Mouse (Mus musculus) forebrain, embryonic 13.5 days (tissue): Measurements from ENCODE around the gene Dcaf5. TPM values are rescaled to one million over a fixed set of nuclear protein-coding genes. Genes with fewer than 3 reads are reported as not detected.
A peak's percentile ranks its signal among the peaks of the same experiment; 100 is the strongest.

ENCODE experiments used
- ATAC-seq: fragments of 200-750 bp; cut with Nextera tagmentation; 2 replicates; pipeline ENCODE4 v1.8.0; 2017
- H3K27ac ChIP-seq: fragments of 300-500 bp; sonication (generic); 2 replicates; pipeline ENCODE4 v1.5.1; 2015; ENCODE audit warnings: inconsistent platforms, mild to moderate bottlenecking, moderate library complexity
- H3K27me3 ChIP-seq: fragments of 300-500 bp; sonication (generic); 2 replicates; pipeline ENCODE4 v1.6.1; 2015; ENCODE audit warnings: mild to moderate bottlenecking, inconsistent platforms
- H3K36me3 ChIP-seq: fragments of 300-500 bp; sonication (generic); 2 replicates; pipeline ENCODE4 v1.6.1; 2015; ENCODE audit warnings: mild to moderate bottlenecking, inconsistent platforms; ENCODE audit not compliant: poor library complexity, severe bottlenecking
- H3K4me1 ChIP-seq: fragments of 300-500 bp; sonication (generic); 2 replicates; pipeline ENCODE4 v1.6.1; 2015; ENCODE audit warnings: inconsistent platforms
- H3K4me2 ChIP-seq: fragments of 300-500 bp; sonication (generic); 2 replicates; pipeline ENCODE4 v1.6.1; 2015; ENCODE audit warnings: inconsistent platforms, mild to moderate bottlenecking, moderate library complexity
- H3K4me3 ChIP-seq: fragments of 300-500 bp; sonication (generic); 2 replicates; pipeline ENCODE4 v1.5.1; 2015; ENCODE audit warnings: mild to moderate bottlenecking, inconsistent platforms
- H3K9ac ChIP-seq: fragments of 300-500 bp; sonication (generic); 2 replicates; pipeline ENCODE4 v1.6.1; 2015; ENCODE audit warnings: mild to moderate bottlenecking, inconsistent platforms
- H3K9me3 ChIP-seq: fragments of 300-500 bp; sonication (generic); replicated peaks from 2 replicates; pipeline ENCODE4 v1.6.1; 2016; ENCODE audit warnings: inconsistent platforms
- WGBS: fragments of 180-500 bp; shearing (Covaris S2); methylation state at CpG from one replicate; pipeline ENCODE4 v1.1.7; 2015; 5-methylcytosine and 5-hydroxymethylcytosine counted together
- polyA plus RNA-seq: library from polyadenylated mRNA; unstranded; fragments of >200 nt; fragmentation: Nextera tagmentation; extraction: Ambion mirVana; gene quantifications from 2 replicates; pipeline ENCODE4 v1.2.1, GENCODE M21; 2015

Gene Dcaf5
- polyA plus RNA-seq, 1 experiment from 2014 or later: 16.1 TPM

DNA sequence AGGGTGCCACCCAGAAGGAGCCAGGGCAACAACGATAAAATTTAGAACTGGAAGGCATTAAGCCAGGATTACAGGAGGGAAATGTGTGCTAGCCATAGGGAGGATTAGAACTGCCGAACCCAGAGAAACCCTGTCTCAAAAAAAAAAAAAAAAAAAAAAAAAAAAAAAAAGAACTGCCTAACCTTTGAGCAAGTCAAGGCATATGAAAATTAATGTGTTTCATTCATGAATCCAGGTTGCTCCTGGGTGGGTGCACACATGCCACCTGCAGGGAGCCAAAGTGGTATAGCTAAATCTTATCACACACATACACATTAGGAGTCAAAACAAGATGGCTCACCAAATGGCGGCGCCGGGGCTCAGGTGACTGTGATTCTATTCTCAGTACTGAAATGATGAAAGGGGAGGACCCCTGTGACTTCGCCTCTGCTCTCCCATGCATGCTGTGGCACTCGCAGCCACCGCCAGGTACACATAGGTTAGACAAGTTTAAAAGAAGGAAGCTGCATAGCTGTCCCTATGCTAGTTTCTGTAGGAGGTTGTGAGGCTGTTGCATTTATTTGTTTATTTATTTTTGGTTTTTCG lies 8.2 kb upstream of the Dcaf5 start:
- Histone ChIP-seq H3K4me1 (no peaks in the 10 kb centered on the region), H3K27ac (no peak overlapping the region), H3K4me2 (no peak overlapping the region), H3K9ac (no peak overlapping the region), H3K36me3 (no peaks in the 10 kb centered on the region), H3K4me3 (no peak overlapping the region), H3K9me3 (no peaks in the 10 kb centered on the region), H3K27me3 (no peaks in the 10 kb centered on the region)
- 89% methylated on average over 9 of the region's 9 CpGs for WGBS
- no peak for ATAC-seq

GRCm38 (mm10) chr12:80440957-80441356 lies 4.6 kb upstream of the Dcaf5 start:
- Histone ChIP-seq H3K36me3 (no peaks in the 10 kb centered on the region), H3K4me2 (no peak overlapping the region), H3K9ac (no peak overlapping the region), H3K27me3 (no peaks in the 10 kb centered on the region), H3K4me1 (no peaks in the 10 kb centered on the region), H3K9me3 (no peaks in the 10 kb centered on the region), H3K4me3 (no peak overlapping the region), H3K27ac (no peak overlapping the region)
- 74% methylated on average over 2 of the region's 2 CpGs for WGBS
- ATAC-seq: no peak

DNA sequence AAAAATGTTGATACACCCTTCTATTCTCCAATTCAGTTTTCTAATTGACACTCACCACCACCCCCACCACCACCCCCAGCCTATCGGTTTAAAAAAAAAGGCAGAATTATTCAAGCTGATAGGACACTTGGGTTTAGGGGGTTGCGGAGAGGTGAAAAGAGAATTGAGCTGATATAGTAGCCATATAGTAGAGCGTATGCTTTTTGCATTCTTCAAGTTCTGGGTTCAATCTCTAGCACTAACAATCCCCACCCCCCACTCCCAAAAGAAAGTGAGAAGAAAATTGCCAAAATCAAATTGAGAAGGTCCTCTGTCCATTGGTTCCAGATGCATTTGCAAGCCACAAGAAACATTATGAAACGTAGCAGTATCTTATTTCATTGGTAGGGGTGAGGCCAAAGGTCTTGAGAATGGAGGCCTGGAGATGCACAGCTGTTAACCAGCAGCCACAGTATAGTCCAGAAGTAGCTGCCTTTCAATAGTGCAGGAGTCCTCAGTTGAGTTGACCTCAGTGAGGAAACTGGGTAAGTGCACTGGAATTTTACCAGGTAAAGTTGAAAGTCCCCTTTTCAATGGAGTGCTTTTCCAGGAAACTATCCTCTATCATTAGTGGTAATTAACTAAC lies 762 bp upstream of the Dcaf5 start:
- Histone ChIP-seq H3K9ac (peak overlapping the region; percentile 94), H3K4me3 (peak overlapping the region; percentile 93), H3K36me3 (0 out of 2 replicates have a peak, but pooled peaks cover 4% of the 10 kb centered on the region), H3K4me2 (peak overlapping the region; percentile 75), H3K9me3 (no peaks in the 10 kb centered on the region), H3K27me3 (no peaks in the 10 kb centered on the region), H3K27ac (peak overlapping the region; percentile 96), H3K4me1 (peaks cover 13% of the 10 kb centered on the region)
- 34% methylated on average over 4 of the region's 4 CpGs for WGBS
- ATAC-seq: no peak

DNA sequence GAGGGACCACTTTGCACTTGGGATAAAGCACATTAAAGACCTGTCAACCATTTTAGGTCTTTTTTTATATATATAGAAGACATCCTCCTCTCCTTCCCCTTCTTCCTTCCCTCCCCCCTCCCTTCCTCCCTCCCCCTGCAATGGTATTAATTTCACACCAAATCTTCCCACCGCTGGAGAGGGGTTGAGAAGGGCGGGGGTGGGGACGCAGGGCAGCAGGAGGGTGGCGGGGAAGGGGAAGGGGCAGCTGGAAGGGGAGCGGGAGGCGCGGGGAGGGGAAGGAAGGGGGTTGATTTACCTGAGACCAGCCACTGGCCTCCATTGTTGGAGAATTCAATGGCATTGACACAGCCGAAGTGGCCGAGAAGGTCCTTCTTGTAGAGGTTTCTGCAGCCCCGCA lies 514 bp downstream of the Dcaf5 start:
- peak overlapping the region; percentile 96 for H3K27ac ChIP-seq
- no peaks in the 10 kb centered on the region for H3K27me3 ChIP-seq
- peak overlapping the region; percentile 94 for H3K9ac ChIP-seq
- ATAC-seq: no peak; the same call in 1 of the 2 replicates
- peaks cover 13% of the 10 kb centered on the region for H3K4me1 ChIP-seq
- 0 out of 2 replicates have a peak, but pooled peaks cover 4% of the 10 kb centered on the region for H3K36me3 ChIP-seq
- H3K9me3 ChIP-seq: no peaks in the 10 kb centered on the region
- WGBS: 0% methylated on average over 9 of the region's 10 CpGs
- H3K4me2 ChIP-seq: peak overlapping the region; percentile 75
- peak overlapping the region; percentile 93 for H3K4me3 ChIP-seq

GRCm38 (mm10) chr12:80434961-80435691 lies 1.3 kb downstream of the Dcaf5 start:
- H3K9ac ChIP-seq: peak overlapping the region; percentile 94
- peak overlapping the region; percentile 96 for H3K27ac ChIP-seq
- H3K36me3 ChIP-seq: 0 out of 2 replicates have a peak, but pooled peaks cover 4% of the 10 kb centered on the region
- under 1% methylated on average over 42 of the region's 64 CpGs for WGBS
- H3K27me3 ChIP-seq: no peaks in the 10 kb centered on the region
- H3K4me3 ChIP-seq: peak overlapping the region; percentile 93
- H3K4me2 ChIP-seq: peak overlapping the region; percentile 75
- peak; percentile 76 for ATAC-seq
- no peaks in the 10 kb centered on the region for H3K9me3 ChIP-seq
- H3K4me1 ChIP-seq: peaks cover 13% of the 10 kb centered on the region

GRCm38 (mm10) chr12:80434601-80434960 lies 1.8 kb downstream of the Dcaf5 start:
- Histone ChIP-seq H3K27ac (peak overlapping the region; percentile 96), H3K4me1 (peaks cover 13% of the 10 kb centered on the region), H3K27me3 (no peaks in the 10 kb centered on the region), H3K4me3 (peak overlapping the region; percentile 93), H3K4me2 (peak overlapping the region; percentile 75), H3K9ac (peak overlapping the region; percentile 94), H3K9me3 (no peaks in the 10 kb centered on the region), H3K36me3 (0 out of 2 replicates have a peak, but pooled peaks cover 4% of the 10 kb centered on the region)
- WGBS: 5% methylated on average over 10 of the region's 10 CpGs
- no peak for ATAC-seq

- Histone ChIP-seq H3K4me2 (no peak overlapping the region), H3K4me1 (peaks cover 13% of the 10 kb centered on the region), H3K27ac (no peak overlapping the region), H3K9me3 (no peaks in the 10 kb centered on the region), H3K27me3 (no peaks in the 10 kb centered on the region), H3K4me3 (no peak overlapping the region), H3K9ac (no peak overlapping the region), H3K36me3 (peaks cover 9% of the 10 kb centered on the region; the same call in 1 of the 2 replicates)
- 74% methylated on average over 4 of the region's 4 CpGs for WGBS
- no peak for ATAC-seq
Measured at GRCm38 (mm10) chr12:80433266-80433665, 3.1 kb downstream of the Dcaf5 start.

- peaks cover 21% of the 10 kb centered on the region; the same call in 1 of the 2 replicates for H3K36me3 ChIP-seq
- ATAC-seq: no peak
- H3K4me2 ChIP-seq: no peak overlapping the region
- H3K9me3 ChIP-seq: peaks cover 3% of the 10 kb centered on the region; the same call in 1 of the 2 replicates
- H3K4me1 ChIP-seq: no peaks in the 10 kb centered on the region
- no peak overlapping the region for H3K4me3 ChIP-seq
- no peak overlapping the region for H3K9ac ChIP-seq
- no peak overlapping the region for H3K27ac ChIP-seq
- H3K27me3 ChIP-seq: no peaks in the 10 kb centered on the region
- WGBS: 95% methylated on average over 3 of the region's 3 CpGs
Measured at GRCm38 (mm10) chr12:80427683-80428082, 8.7 kb downstream of the Dcaf5 start.

- Histone ChIP-seq H3K4me1 (no peaks in the 10 kb centered on the region), H3K4me3 (no peak overlapping the region), H3K36me3 (peaks cover 37% of the 10 kb centered on the region), H3K27me3 (no peaks in the 10 kb centered on the region), H3K9ac (no peak overlapping the region), H3K4me2 (no peak overlapping the region), H3K27ac (no peak overlapping the region), H3K9me3 (peaks cover 15% of the 10 kb centered on the region)
- ATAC-seq: no peak
- 89% methylated on average over 2 of the region's 2 CpGs for WGBS
Measured at GRCm38 (mm10) chr12:80415100-80415499, 21.3 kb downstream of the Dcaf5 start.

DNA sequence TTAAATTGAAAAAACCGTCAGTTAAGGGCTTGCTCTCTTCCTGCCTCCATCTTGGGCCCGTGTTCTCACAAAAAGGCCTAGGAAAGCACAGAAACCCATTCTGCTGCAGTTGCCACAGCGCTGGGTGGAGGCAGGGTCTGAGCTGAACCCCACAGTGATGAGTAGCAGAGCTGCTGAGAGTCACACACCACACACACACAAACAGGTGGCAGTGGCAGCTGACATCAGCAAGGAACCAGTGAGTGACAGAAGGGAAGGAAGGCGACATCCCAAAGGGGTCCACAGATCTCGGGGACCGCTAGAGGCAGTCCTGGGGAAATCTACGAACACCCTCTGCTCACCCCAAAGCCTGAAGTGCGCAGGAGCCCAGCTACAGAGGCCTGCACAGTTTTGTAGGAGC lies 25.5 kb downstream of the Dcaf5 start:
- Histone ChIP-seq H3K4me3 (no peak overlapping the region), H3K4me2 (no peak overlapping the region), H3K27ac (no peak overlapping the region), H3K36me3 (peaks cover 34% of the 10 kb centered on the region), H3K9ac (no peak overlapping the region), H3K27me3 (no peaks in the 10 kb centered on the region), H3K9me3 (peaks cover 8% of the 10 kb centered on the region), H3K4me1 (no peaks in the 10 kb centered on the region)
- 92% methylated on average over 8 of the region's 8 CpGs for WGBS
- ATAC-seq: no peak

DNA sequence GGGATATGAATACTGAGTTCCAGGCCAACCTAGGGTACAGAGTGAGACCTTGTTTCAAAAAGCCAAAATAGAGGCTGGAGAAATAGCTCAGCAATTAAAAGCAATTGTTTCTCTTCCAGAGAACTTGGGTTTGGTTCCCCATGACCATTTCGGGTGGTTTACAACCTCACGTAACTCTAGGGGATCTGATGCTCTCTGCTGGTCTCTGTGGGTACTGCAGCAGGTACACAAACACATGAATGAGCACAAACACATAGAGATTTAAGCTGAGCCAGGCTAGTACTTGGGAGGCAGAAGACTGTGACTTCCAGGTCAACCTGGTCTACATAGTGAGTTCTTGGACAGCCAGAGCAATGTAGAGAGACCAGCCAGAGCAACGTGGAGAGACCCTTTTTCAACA lies 28.6 kb downstream of the Dcaf5 start:
- no peaks in the 10 kb centered on the region for H3K27me3 ChIP-seq
- WGBS: 58% methylated on average over 3 of the region's 3 CpGs

DNA sequence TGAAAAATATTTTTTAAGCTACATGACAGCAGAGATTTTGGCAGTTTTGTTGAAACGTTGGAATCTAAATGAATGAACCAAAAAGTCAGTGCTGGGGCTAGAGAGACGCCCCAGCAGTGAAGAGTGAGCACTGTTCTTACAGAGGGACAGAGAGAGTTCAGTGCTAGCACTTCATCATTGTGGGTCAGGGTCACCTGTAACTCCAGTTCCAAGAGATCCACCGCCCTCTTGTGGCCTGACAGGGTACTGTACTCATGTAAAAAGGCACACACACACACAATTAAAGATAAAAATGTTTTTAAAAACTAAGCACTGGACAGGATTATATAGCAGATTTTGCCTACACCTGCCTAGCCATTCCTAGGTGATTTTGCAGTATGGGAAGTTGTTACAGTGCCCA lies 29.8 kb downstream of the Dcaf5 start:
- Histone ChIP-seq H3K27ac (no peak overlapping the region), H3K36me3 (peaks cover 36% of the 10 kb centered on the region), H3K4me1 (no peaks in the 10 kb centered on the region), H3K9ac (no peak overlapping the region), H3K9me3 (no peaks in the 10 kb centered on the region), H3K4me3 (no peak overlapping the region), H3K27me3 (no peaks in the 10 kb centered on the region), H3K4me2 (no peak overlapping the region)
- WGBS: 41% methylated on average over 3 of the region's 3 CpGs
- no peak for ATAC-seq

More for the DNA sequence above, 28.6 kb downstream of the Dcaf5 start:
- no peak overlapping the region for H3K9ac ChIP-seq
- no peak overlapping the region for H3K4me3 ChIP-seq
- peaks cover 32% of the 10 kb centered on the region for H3K36me3 ChIP-seq
- H3K27ac ChIP-seq: no peak overlapping the region
- no peak overlapping the region for H3K4me2 ChIP-seq
- no peak for ATAC-seq
- H3K9me3 ChIP-seq: no peaks in the 10 kb centered on the region
- no peaks in the 10 kb centered on the region for H3K4me1 ChIP-seq
